Mouse (Mus musculus) cortical plate, adult 2 months (tissue): ENCODE measurements around the gene Pls1.

Source experiments
- CTCF ChIP-seq: fragments of 200-500 bp; IDR thresholded peaks from 2 replicates; pipeline ENCODE4 v1.5.1; 2011; ENCODE audit warnings: mild to moderate bottlenecking, control low read depth, low read length; ENCODE audit not compliant: insufficient read depth; ENCODE audit errors: extremely low read depth
- POLR2A ChIP-seq: fragments of 200-500 bp; IDR thresholded peaks from 2 replicates; pipeline ENCODE4 v1.6.1; 2011; ENCODE audit warnings: mild to moderate bottlenecking, low read length, control low read depth; ENCODE audit not compliant: insufficient read depth; ENCODE audit errors: extremely low read depth

DNA sequence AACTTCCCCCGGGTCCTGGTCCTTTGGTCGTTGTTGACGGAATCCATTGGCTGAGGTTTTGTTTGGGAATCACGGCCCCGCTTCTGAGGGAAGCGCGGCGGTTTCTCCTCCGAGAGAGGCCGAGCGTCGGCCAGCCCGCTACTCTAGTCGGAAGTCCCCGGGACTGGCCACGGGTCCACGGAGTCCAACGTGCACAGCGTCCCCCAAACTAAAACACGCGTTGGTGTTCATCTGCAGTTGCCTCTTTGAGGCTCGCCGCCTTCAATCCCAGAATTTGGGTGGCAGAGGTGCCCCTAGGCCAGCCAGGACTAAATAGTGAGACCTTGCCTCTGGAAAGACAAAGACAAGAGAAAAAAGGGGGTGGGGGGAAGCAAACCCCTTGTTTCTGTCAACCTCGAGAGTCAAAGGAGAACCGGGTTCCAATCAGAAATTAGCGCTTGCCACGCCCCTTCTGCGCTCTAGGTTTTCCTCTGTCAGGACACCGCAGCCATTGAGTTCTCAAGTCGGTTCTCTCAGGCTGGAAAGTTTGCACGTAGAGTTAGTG lies 13.0 kb upstream of the Pls1 start:
- TF ChIP-seq CTCF (no peak), POLR2A (no peak)
